ENCODE assay signal across 8 mouse cellular contexts in genomic region chr9:78527301-78527761, GRCm38 (mm10). TPM values are rescaled to one million over a fixed set of nuclear protein-coding genes. Genes with fewer than 3 reads are reported as not detected.
DNase-seq lines count a peak whose midpoint lies in the region.

No protein-coding gene starts in this region.

- H3K27me3 ChIP-seq in hindbrain, embryonic 10.5 days (ENCODE audit: insufficient read depth, poor library complexity, severe bottlenecking), result no peaks in the 10 kb centered on the region

- no peaks in the 10 kb centered on the region for H3K9me3 ChIP-seq in hindbrain, embryonic 10.5 days

- H3K4me1 ChIP-seq in hindbrain, embryonic 10.5 days (replicated peaks), result peaks cover 25% of the 10 kb centered on the region

- peak overlapping the region; percentile 92 for H3K27ac ChIP-seq in hindbrain, embryonic 10.5 days

- DNase-seq in MEL-GATA-1-ER (ENCODE audit: extremely low read depth, low read depth), result peak; percentile 75
- peak; percentile 62 for DNase-seq in cerebellum, adult 8-10 months
- peak; percentile 78 for DNase-seq in forelimb bud, embryonic 11.5 days (ENCODE audit: low read depth, low spot score)
- DNase-seq in hindbrain, embryonic 10.5 days (ENCODE audit: low spot score), result peak; percentile 86
- peak; percentile 60 for DNase-seq in left cerebral cortex, adult 11 months (ENCODE audit: low spot score)
- DNase-seq in lung, postnatal 36 days, result peak; percentile 90
- peak; percentile 84 for DNase-seq in retina, embryonic 14.5 days (ENCODE audit: low spot score)
- DNase-seq in thymus, postnatal 36 days, result peak; percentile 67 to 69

- peaks cover 37% of the 10 kb centered on the region for H3K36me3 ChIP-seq in hindbrain, embryonic 10.5 days

- under 1% methylated on average over 24 of the region's 24 CpGs for WGBS in hindbrain, embryonic 10.5 days

- H3K4me3 ChIP-seq in hindbrain, embryonic 10.5 days, result peak overlapping the region; percentile 64

RNA-seq across cellular contexts. Expression of gene Eef1a1, which starts 38.4 kb away (rescaled TPM):
- 3,168 and 3,706 TPM in 2 replicates for polyA plus RNA-seq in hindbrain, embryonic 10.5 days (2016; fragmentation: Nextera tagmentation; extraction: Ambion mirVana)

Comparison
In these comparisons a context has a peak if more than half of its experiments do, and no peak if none do; other contexts are left out.
1. Peak in every context shown above with its lines: DNase-seq, H3K4me3 ChIP-seq and H3K27ac ChIP-seq.